Mouse (Mus musculus) lung, postnatal 0 days (tissue): ENCODE results near the gene Gng2.

Source experiments
- CTCF ChIP-seq: IDR thresholded peaks from 2 replicates; pipeline ENCODE4 v1.5.1; 2016; ENCODE audit warnings: antibody characterized with exemption, mild to moderate bottlenecking
- EP300 ChIP-seq: IDR thresholded peaks from 2 replicates; pipeline ENCODE4 v1.6.1; 2016; ENCODE audit warnings: antibody characterized with exemption, mild to moderate bottlenecking, control low read depth

DNA sequence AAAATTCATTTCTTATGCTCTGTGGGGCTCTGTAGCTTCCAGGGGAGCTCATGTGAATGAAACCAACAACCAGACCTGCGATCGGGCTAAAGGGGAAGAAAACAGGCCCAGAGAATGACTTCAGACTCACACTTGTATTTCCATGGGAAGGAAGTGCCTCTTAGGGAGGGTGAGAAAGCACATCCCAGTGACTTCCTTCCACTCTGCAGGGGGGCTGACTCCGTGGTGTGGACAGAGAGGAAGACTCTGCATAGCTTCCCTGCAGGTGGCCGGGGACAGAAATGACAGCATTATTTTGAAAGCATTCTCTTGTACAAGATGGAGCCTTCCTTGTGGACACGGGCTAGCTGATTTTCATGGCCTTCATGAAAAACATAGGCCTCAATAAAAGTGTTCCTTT lies 73.4 kb downstream of the Gng2 start:
- TF ChIP-seq CTCF (no peak), EP300 (no peak)
